8 mouse cellular contexts compared by ENCODE assay signal in genomic region chr14:30008733-30009575, GRCm38 (mm10). TPM values are rescaled to one million over a fixed set of nuclear protein-coding genes. Genes with fewer than 3 reads are reported as not detected.
A peak's percentile ranks its signal among the peaks of the same experiment; 100 is the strongest.
DNase-seq lines count a peak whose midpoint lies in the region; ATAC-seq lines count a peak whose summit lies in the region.

TSS of gene Il17rb (minus strand) at chr14:30008896.
TSS of gene Chdh (plus strand) at chr14:30009023.

- 11% methylated on average over 51 of the region's 54 CpGs for WGBS in forebrain, embryonic 15.5 days
- 12% methylated on average over 49 of the region's 54 CpGs for WGBS in hindbrain, embryonic 13.5 days
- WGBS in stomach, embryonic 15.5 days: 8% methylated on average over 54 of the region's 54 CpGs

- DNase-seq in adrenal gland, adult (ENCODE audit: inconsistent age in 2 of 2, low spot score in 1 of 2): peak; percentile 61 to 87
- DNase-seq in cerebellum, adult 11 months: peak; percentile 27
- peak; percentile 28 to 30 for DNase-seq in layer of hippocampus, postnatal 36 days
- no peak for DNase-seq in c-Kit-positive CD71-positive TER-119-positive erythroid progenitor cells, embryonic 14.5 days (ENCODE audit: low spot score)

- H3K27me3 ChIP-seq in forebrain, embryonic 15.5 days: 0 out of 2 replicates have a peak, but pooled peaks cover 3% of the 10 kb centered on the region
- H3K27me3 ChIP-seq in hindbrain, embryonic 13.5 days: peaks cover 43% of the 10 kb centered on the region
- H3K27me3 ChIP-seq in stomach, embryonic 15.5 days (replicated peaks): peaks cover 12% of the 10 kb centered on the region; the same call in 1 of the 2 replicates

- peaks cover 21% of the 10 kb centered on the region for H3K4me1 ChIP-seq in forebrain, embryonic 15.5 days
- H3K4me1 ChIP-seq in hindbrain, embryonic 13.5 days (replicated peaks): peaks cover 9% of the 10 kb centered on the region
- H3K4me1 ChIP-seq in stomach, embryonic 15.5 days: peaks cover 9% of the 10 kb centered on the region

- no peaks in the 10 kb centered on the region for H3K9me3 ChIP-seq in forebrain, embryonic 15.5 days
- H3K9me3 ChIP-seq in hindbrain, embryonic 13.5 days: no peaks in the 10 kb centered on the region
- H3K9me3 ChIP-seq in stomach, embryonic 15.5 days: no peaks in the 10 kb centered on the region

- H3K9ac ChIP-seq in forebrain, embryonic 15.5 days (replicated peaks): peak within 1 kb of the TSS; percentile 50
- peak within 1 kb of the TSS; percentile 69 for H3K9ac ChIP-seq in hindbrain, embryonic 13.5 days
- no peak within 1 kb of the TSS for H3K9ac ChIP-seq in stomach, embryonic 15.5 days

- H3K27ac ChIP-seq in forebrain, embryonic 15.5 days (replicated peaks): no peak within 1 kb of the TSS
- no peak within 1 kb of the TSS for H3K27ac ChIP-seq in hindbrain, embryonic 13.5 days
- 0 out of 2 replicates have a peak within 1 kb of the TSS, but pooled peaks have one; percentile 10 for H3K27ac ChIP-seq in stomach, embryonic 15.5 days

- peak within 1 kb of the TSS; percentile 50 for H3K4me3 ChIP-seq in forebrain, embryonic 15.5 days
- H3K4me3 ChIP-seq in hindbrain, embryonic 13.5 days: peak within 1 kb of the TSS; percentile 47
- H3K4me3 ChIP-seq in stomach, embryonic 15.5 days (replicated peaks): peak within 1 kb of the TSS; percentile 44

- peak; percentile 73 for ATAC-seq in forebrain, embryonic 15.5 days (replicated peaks)
- peak; percentile 68; the same call in 1 of the 2 replicates for ATAC-seq in hindbrain, embryonic 13.5 days (ENCODE audit: low FRiP score)
- peak; percentile 89 for ATAC-seq in megakaryocyte progenitor cell, adult 5-6 weeks (replicated peaks; ENCODE audit: poor library complexity)
- peak; percentile 88 for ATAC-seq in stomach, embryonic 15.5 days (ENCODE audit: insufficient read depth, low FRiP score, low read depth)

- no peaks in the 10 kb centered on the region for H3K36me3 ChIP-seq in forebrain, embryonic 15.5 days
- no peaks in the 10 kb centered on the region for H3K36me3 ChIP-seq in hindbrain, embryonic 13.5 days
- H3K36me3 ChIP-seq in stomach, embryonic 15.5 days: no peaks in the 10 kb centered on the region

- H3K4me2 ChIP-seq in forebrain, embryonic 15.5 days (replicated peaks): peak within 1 kb of the TSS; percentile 96
- H3K4me2 ChIP-seq in hindbrain, embryonic 13.5 days: peak within 1 kb of the TSS; percentile 87
- H3K4me2 ChIP-seq in stomach, embryonic 15.5 days: peak within 1 kb of the TSS; percentile 94

RNA-seq across cellular contexts. Expression of gene Il17rb, which starts in this region (rescaled TPM):
- polyA plus RNA-seq in forebrain, embryonic 15.5 days (2015; fragmentation: Nextera tagmentation; extraction: Ambion mirVana): 1.3 and 1.8 TPM in 2 replicates
- polyA plus RNA-seq in hindbrain, embryonic 13.5 days (2015; fragmentation: Nextera tagmentation; extraction: Ambion mirVana): 0.93 and 1.4 TPM in 2 replicates
- total RNA-seq in layer of hippocampus, postnatal 36 days (2021): 1 to 10 TPM; 1.2 to 1.5 TPM
- total RNA-seq in megakaryocyte progenitor cell, adult 5-6 weeks (2015): 7.1 and 8.0 TPM in 2 replicates
- total RNA-seq in megakaryocyte progenitor cell, adult 5-6 weeks (2017): 3.5 and 3.9 TPM in 2 replicates
- polyA plus RNA-seq in stomach, embryonic 15.5 days (2015; fragmentation: Nextera tagmentation; extraction: Ambion mirVana): 0.96 and 1.3 TPM in 2 replicates

RNA-seq across cellular contexts. Expression of gene Chdh, which starts in this region (rescaled TPM):
- polyA plus RNA-seq in forebrain, embryonic 15.5 days (2015; fragmentation: Nextera tagmentation; extraction: Ambion mirVana): 0.22 and 0.25 TPM in 2 replicates
- polyA plus RNA-seq in hindbrain, embryonic 13.5 days (2015; fragmentation: Nextera tagmentation; extraction: Ambion mirVana): 0.48 and 0.62 TPM in 2 replicates
- total RNA-seq in layer of hippocampus, postnatal 36 days (2021): 1 to 10 TPM; 2.0 to 2.7 TPM
- 84.2 and 84.7 TPM in 2 replicates for total RNA-seq in megakaryocyte progenitor cell, adult 5-6 weeks (2015)
- total RNA-seq in megakaryocyte progenitor cell, adult 5-6 weeks (2017): 81.5 and 84.5 TPM in 2 replicates
- polyA plus RNA-seq in stomach, embryonic 15.5 days (2015; fragmentation: Nextera tagmentation; extraction: Ambion mirVana): 0.71 and 1.2 TPM in 2 replicates

Comparison
In these comparisons a context has a peak if more than half of its experiments do, and no peak if none do; other contexts are left out.
1. RNA of gene Chdh (total RNA-seq): 81.5 to 84.7 TPM in megakaryocyte progenitor cell, adult 5-6 weeks; 2.0 to 2.7 TPM in layer of hippocampus, postnatal 36 days; every median in the first group is over 10 times any median in the second.
2. Peak in every context shown above with its lines, with median percentiles within 50 percentile points of each other: ATAC-seq, H3K4me2 ChIP-seq and H3K4me3 ChIP-seq.